17 mouse cellular contexts compared by ENCODE assay signal in the genomic region with DNA sequence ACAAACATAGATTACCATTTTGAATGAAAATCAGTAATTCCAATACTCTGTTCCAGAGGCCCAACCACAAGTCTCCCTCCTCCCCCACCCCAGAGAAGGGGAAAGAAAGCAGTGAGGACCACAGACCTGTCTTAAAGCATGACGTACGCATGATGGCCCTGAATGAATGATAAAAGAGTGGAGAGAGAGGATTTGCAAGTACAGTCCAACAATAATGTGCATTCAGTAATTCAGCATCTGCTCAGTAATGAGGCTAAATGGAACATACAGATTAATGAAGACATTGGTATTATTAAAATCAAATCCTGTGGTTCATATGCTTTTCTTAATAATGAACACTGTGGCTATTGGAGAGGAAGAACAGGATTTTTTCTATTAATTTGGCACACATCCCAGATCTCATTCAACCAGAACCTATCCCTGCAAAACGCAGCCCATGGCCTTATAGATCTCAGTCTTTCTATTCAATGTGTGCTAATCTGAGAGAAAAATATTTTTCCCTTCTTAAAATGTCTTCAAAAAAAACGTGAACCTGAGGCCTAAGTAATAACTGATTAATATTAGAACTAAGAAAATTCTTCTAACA.
DNase-seq lines count a peak whose midpoint lies in the region; ATAC-seq lines count a peak whose summit lies in the region.
"Had no signal": no experiment of that assay in that cellular context is flagged by ENCODE, and none has a peak within 500 bp of the region (broad histone marks: within the 10 kb centered on the region; RNA-seq: fewer than 3 reads in every experiment).

No protein-coding gene starts in this region.

- ATAC-seq in forebrain, embryonic 16.5 days, result peak; percentile 56; the same call in 1 of the 2 replicates
- 0 out of 2 replicates have a peak, but pooled peaks have one; percentile 14 for ATAC-seq in midbrain, embryonic 16.5 days
- ATAC-seq: inflammation-experienced regulatory T-cells, adult 6 months had no signal

- H3K9ac ChIP-seq in forebrain, embryonic 16.5 days (replicated peaks; ENCODE audit: low read depth, low read length), result no peak overlapping the region
- H3K9ac ChIP-seq in midbrain, embryonic 16.5 days (ENCODE audit: low read depth, low read length), result no peak overlapping the region
- H3K9ac ChIP-seq: liver, embryonic 15.5 days had no signal

- H3K36me3 ChIP-seq in forebrain, embryonic 16.5 days (ENCODE audit: control insufficient read depth, insufficient read depth), result no peaks in the 10 kb centered on the region
- H3K36me3 ChIP-seq in midbrain, embryonic 16.5 days (ENCODE audit: control insufficient read depth, insufficient read depth, low read length), result no peaks in the 10 kb centered on the region
- H3K36me3 ChIP-seq: liver, embryonic 15.5 days had no signal

- H3K27me3 ChIP-seq in forebrain, embryonic 16.5 days (replicated peaks; ENCODE audit: control insufficient read depth, insufficient read depth, low read length), result peaks cover 4% of the 10 kb centered on the region; the same call in 1 of the 2 replicates
- H3K27me3 ChIP-seq in midbrain, embryonic 16.5 days (ENCODE audit: control insufficient read depth, insufficient read depth, low read depth, low read length), result peaks cover 5% of the 10 kb centered on the region; the same call in 1 of the 2 replicates
- H3K27me3 ChIP-seq: liver, embryonic 15.5 days; megakaryocyte, embryonic 14.5 days had no signal

- H3K4me3 ChIP-seq in forebrain, embryonic 16.5 days (replicated peaks; ENCODE audit: low read length), result no peak overlapping the region
- H3K4me3 ChIP-seq in midbrain, embryonic 16.5 days (ENCODE audit: low read depth, low read length), result no peak overlapping the region
- H3K4me3 ChIP-seq: erythroblast, embryonic 14.5 days; liver, embryonic 15.5 days; megakaryocyte, embryonic 14.5 days had no signal

- no peak overlapping the region for H3K27ac ChIP-seq in forebrain, embryonic 16.5 days (ENCODE audit: low read length)
- no peak overlapping the region for H3K27ac ChIP-seq in midbrain, embryonic 16.5 days (ENCODE audit: low read length)
- H3K27ac ChIP-seq: kidney, postnatal 0 days; liver, embryonic 15.5 days had no signal

- H3K4me1 ChIP-seq in forebrain, embryonic 16.5 days (replicated peaks; ENCODE audit: control insufficient read depth, insufficient read depth, low read length), result 0 out of 2 replicates have a peak, but pooled peaks cover 2% of the 10 kb centered on the region
- H3K4me1 ChIP-seq in midbrain, embryonic 16.5 days (ENCODE audit: control insufficient read depth, insufficient read depth, low read length), result peaks cover 5% of the 10 kb centered on the region
- H3K4me1 ChIP-seq: liver, embryonic 15.5 days; megakaryocyte, embryonic 14.5 days had no signal

- WGBS in forebrain, embryonic 16.5 days, result 20% methylated on average over 4 of the region's 4 CpGs
- 28% methylated on average over 4 of the region's 4 CpGs for WGBS in midbrain, embryonic 16.5 days

- peak; percentile 66 to 76 for DNase-seq in cerebellum, postnatal 10 days
- no peak for DNase-seq in cerebellum, postnatal 4 days (ENCODE audit: low spot score in 2 of 2)
- DNase-seq in brain, adult 2 months (ENCODE audit: low read depth, low spot score), result peak; percentile 53
- DNase-seq in urinary bladder, postnatal 36 days (ENCODE audit: low spot score in 2 of 2), result no peak
- DNase-seq in spleen, postnatal 36 days (ENCODE audit: low spot score in 2 of 2), result no peak
- no peak for DNase-seq in lung, adult 18-20 months
- DNase-seq: gastrocnemius, postnatal 14 days; layer of hippocampus, adult 9-11 months; right cerebral cortex, postnatal 25 days; thymus, adult 2 months had no signal

- H3K9me3 ChIP-seq in forebrain, embryonic 16.5 days (ENCODE audit: control insufficient read depth, low read length), result no peaks in the 10 kb centered on the region
- H3K9me3 ChIP-seq in midbrain, embryonic 16.5 days (replicated peaks; ENCODE audit: control insufficient read depth, low read length, poor library complexity, severe bottlenecking), result no peaks in the 10 kb centered on the region
- H3K9me3 ChIP-seq: liver, embryonic 15.5 days; megakaryocyte, embryonic 14.5 days had no signal

- no peak overlapping the region for H3K4me2 ChIP-seq in forebrain, embryonic 16.5 days (ENCODE audit: low read length)
- no peak overlapping the region for H3K4me2 ChIP-seq in midbrain, embryonic 16.5 days (ENCODE audit: low read length)
- H3K4me2 ChIP-seq: liver, embryonic 15.5 days had no signal

Comparison
In these comparisons a context has a peak if more than half of its experiments do, and no peak if none do; other contexts are left out.
1. DNase-seq: peak in cerebellum, postnatal 10 days (2 of 2) and brain, adult 2 months (single experiment); none in cerebellum, postnatal 4 days (0 of 2), urinary bladder, postnatal 36 days (0 of 2), spleen, postnatal 36 days (0 of 2) and lung, adult 18-20 months (0 of 2).